Mouse (Mus musculus) limb, embryonic 12.5 days (tissue): ENCODE results near the gene Ptges. TPM values are rescaled to one million over a fixed set of nuclear protein-coding genes. Genes with fewer than 3 reads are reported as not detected.

Experiments used
- ATAC-seq: fragments of 200-750 bp; cut with Nextera tagmentation; 2 replicates; pipeline ENCODE4 v1.8.0; 2017; ENCODE audit warnings: low read depth, moderate TSS enrichment; ENCODE audit not compliant: insufficient number of reproducible peaks, insufficient read depth, low FRiP score, low TSS enrichment
- H3K27ac ChIP-seq: fragments of 300-500 bp; sonication (generic); 2 replicates; pipeline ENCODE4 v1.5.1; 2016; ENCODE audit warnings: mild to moderate bottlenecking, moderate library complexity
- H3K27me3 ChIP-seq: fragments of 300-500 bp; sonication (generic); 2 replicates; pipeline ENCODE4 v1.6.1; 2016; ENCODE audit warnings: mild to moderate bottlenecking, moderate library complexity
- H3K36me3 ChIP-seq: fragments of 300-500 bp; sonication (generic); 2 replicates; pipeline ENCODE4 v1.6.1; 2016; ENCODE audit warnings: mild to moderate bottlenecking, moderate library complexity
- H3K4me1 ChIP-seq: fragments of 300-500 bp; sonication (generic); replicated peaks from 2 replicates; pipeline ENCODE4 v1.6.1; 2016
- H3K4me2 ChIP-seq: fragments of 300-500 bp; sonication (generic); 2 replicates; pipeline ENCODE4 v1.6.1; 2016; ENCODE audit warnings: mild to moderate bottlenecking, moderate library complexity
- H3K4me3 ChIP-seq: fragments of 300-500 bp; sonication (generic); replicated peaks from 2 replicates; pipeline ENCODE4 v1.5.1; 2016; ENCODE audit warnings: mild to moderate bottlenecking
- H3K9ac ChIP-seq: fragments of 300-500 bp; sonication (generic); replicated peaks from 2 replicates; pipeline ENCODE4 v1.6.1; 2016; ENCODE audit warnings: mild to moderate bottlenecking, moderate library complexity
- H3K9me3 ChIP-seq: fragments of 300-500 bp; sonication (generic); 2 replicates; pipeline ENCODE4 v1.6.1; 2016; ENCODE audit warnings: mild to moderate bottlenecking, moderate library complexity
- WGBS: fragments of 180-500 bp; shearing (Covaris S2); methylation state at CpG from one replicate; pipeline ENCODE4 v1.1.7; 2016; 5-methylcytosine and 5-hydroxymethylcytosine counted together
- polyA plus RNA-seq: library from polyadenylated mRNA; unstranded; fragments of >200 nt; fragmentation: Nextera tagmentation; extraction: Ambion mirVana; gene quantifications from 2 replicates; pipeline ENCODE4 v1.2.1, GENCODE M21; 2016

The Ptges gene
- polyA plus RNA-seq, 1 experiment from 2014 or later = 11.5 TPM

DNA sequence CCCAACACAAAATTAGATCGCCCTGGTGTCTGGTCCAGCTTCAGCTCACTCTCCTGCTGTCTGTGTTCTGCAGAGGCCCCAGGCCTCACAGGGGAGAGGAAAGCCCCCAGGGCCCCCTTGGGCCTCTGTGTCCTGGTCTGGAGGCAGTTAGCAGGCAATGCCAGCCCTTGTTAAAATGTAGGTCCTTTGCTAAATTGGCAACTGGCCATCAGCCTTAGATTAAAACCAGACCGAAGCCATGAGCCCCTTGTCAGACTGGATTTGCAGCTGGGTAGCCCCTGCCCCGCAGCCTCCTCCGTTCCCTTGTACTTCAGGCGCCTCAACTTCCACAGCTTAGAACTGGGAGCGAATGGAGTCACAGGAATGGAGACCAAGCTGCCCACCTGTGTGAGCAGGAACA, 57.0 kb downstream of the Ptges start:
- ATAC-seq = peak; percentile 50
- WGBS = 13% methylated on average over 6 of the region's 6 CpGs
- H3K4me1 ChIP-seq = peaks cover 80% of the 10 kb centered on the region
- no peak overlapping the region for H3K4me3 ChIP-seq
- peaks cover 14% of the 10 kb centered on the region for H3K36me3 ChIP-seq
- H3K27ac ChIP-seq = peak overlapping the region; percentile 95
- no peak overlapping the region for H3K9ac ChIP-seq
- H3K9me3 ChIP-seq = no peaks in the 10 kb centered on the region
- no peaks in the 10 kb centered on the region for H3K27me3 ChIP-seq
- peak overlapping the region; percentile 22; the same call in 1 of the 2 replicates for H3K4me2 ChIP-seq

DNA sequence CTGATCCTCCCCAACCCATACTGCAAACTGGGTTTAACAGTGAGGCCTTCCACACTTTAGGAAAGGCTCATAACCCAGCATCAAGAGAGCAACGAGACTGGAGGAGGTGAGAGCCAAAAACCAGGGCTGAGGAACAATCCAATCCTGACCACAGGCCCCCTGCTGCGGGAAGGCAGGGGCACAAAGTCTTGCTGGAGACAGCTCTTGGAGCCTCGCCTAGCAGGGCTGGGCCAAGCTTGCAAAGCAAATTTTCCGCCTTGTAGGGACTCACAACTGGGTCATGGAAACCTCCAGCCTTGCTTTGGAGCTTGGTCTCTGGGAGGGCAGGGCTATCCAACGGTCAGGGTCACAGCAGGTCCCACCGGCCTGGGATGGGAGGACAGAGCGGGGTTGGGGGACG, 58.8 kb downstream of the Ptges start:
- no peaks in the 10 kb centered on the region for H3K27me3 ChIP-seq
- no peak overlapping the region for H3K4me3 ChIP-seq
- 70% methylated on average over 8 of the region's 8 CpGs for WGBS
- H3K9me3 ChIP-seq = no peaks in the 10 kb centered on the region
- peaks cover 14% of the 10 kb centered on the region for H3K36me3 ChIP-seq
- no peak overlapping the region for H3K4me2 ChIP-seq
- H3K27ac ChIP-seq = peak overlapping the region; percentile 82
- H3K4me1 ChIP-seq = peaks cover 78% of the 10 kb centered on the region
- ATAC-seq = no peak
- H3K9ac ChIP-seq = 0 out of 2 replicates have a peak overlapping the region, but pooled peaks have one; percentile 31

DNA sequence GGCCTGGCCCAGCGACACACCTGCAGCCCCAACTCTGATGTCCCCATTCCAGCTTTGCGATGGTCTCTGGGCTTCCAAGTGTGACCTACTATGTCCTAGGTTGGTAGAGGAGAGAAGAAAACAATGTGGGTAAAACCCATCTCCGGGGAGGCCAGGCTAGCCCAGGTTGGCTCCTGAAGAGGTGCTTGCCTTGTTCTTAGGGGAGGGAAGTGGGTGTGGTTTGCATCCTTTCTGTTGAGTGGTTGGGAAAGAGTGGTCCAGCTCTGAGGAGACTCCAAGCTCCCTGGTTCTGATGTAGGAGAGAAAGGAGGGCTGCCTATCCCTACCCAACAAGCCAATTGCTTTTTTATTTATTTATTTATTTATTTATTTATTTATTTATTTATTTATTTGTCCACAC, 64.2 kb downstream of the Ptges start:
- Histone ChIP-seq H3K9me3 (no peaks in the 10 kb centered on the region), H3K4me2 (peak overlapping the region; percentile 65), H3K4me1 (peaks cover 79% of the 10 kb centered on the region), H3K9ac (peak overlapping the region; percentile 53), H3K27me3 (no peaks in the 10 kb centered on the region), H3K4me3 (no peak overlapping the region), H3K27ac (peak overlapping the region; percentile 90), H3K36me3 (peaks cover 14% of the 10 kb centered on the region)
- no peak for ATAC-seq
- WGBS = 39% methylated on average over 3 of the region's 3 CpGs

DNA sequence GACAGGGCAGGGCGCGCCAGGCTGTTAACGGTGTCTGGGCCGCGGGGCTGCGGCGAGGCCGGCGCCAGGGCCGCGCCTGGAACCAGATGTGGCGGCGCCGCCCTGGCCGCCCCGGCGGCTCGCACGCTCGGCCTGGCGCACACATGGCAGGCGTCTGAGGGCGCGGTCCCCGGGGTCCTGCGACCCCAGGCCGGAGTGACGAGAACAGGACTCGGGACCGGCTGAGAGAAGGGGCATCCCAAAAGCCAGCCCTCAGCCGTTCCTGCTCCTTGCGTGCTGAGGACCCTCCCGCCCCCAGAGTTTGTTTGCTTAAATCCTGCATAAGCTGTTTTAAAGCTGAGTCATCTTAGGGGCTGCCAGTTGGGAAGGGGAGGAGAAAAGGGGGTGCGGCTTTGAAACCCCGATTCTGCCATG, 64.7 kb downstream of the Ptges start:
- Histone ChIP-seq H3K9ac (peak overlapping the region; percentile 53), H3K4me3 (peak overlapping the region; percentile 33), H3K4me1 (peaks cover 76% of the 10 kb centered on the region), H3K4me2 (peak overlapping the region; percentile 65), H3K27ac (peak overlapping the region; percentile 90), H3K9me3 (no peaks in the 10 kb centered on the region), H3K36me3 (peaks cover 14% of the 10 kb centered on the region), H3K27me3 (no peaks in the 10 kb centered on the region)
- ATAC-seq = peak; percentile 71
- under 1% methylated on average over 35 of the region's 35 CpGs for WGBS

DNA sequence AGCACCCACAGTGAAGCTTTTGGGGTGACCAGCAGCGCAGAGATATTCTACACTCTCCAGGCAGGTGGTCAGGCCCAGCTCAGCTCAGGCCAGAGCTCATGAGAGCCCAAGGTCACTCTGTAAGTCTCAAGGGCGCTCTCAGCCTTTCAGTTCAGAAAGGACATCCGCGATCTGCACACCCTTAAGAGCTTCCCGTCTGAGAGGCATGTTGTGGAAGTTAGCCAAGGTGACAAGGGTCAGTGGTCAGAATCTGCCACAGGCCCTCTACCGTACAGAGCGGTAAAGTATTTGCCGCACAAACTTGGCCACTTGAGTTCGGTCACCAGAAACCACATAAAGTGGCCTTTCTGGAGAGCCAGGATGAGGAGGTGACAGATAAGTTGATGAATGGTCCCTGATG, 66.1 kb downstream of the Ptges start:
- ATAC-seq = no peak
- Histone ChIP-seq H3K27ac (peak overlapping the region; percentile 90), H3K9ac (no peak overlapping the region)

DNA sequence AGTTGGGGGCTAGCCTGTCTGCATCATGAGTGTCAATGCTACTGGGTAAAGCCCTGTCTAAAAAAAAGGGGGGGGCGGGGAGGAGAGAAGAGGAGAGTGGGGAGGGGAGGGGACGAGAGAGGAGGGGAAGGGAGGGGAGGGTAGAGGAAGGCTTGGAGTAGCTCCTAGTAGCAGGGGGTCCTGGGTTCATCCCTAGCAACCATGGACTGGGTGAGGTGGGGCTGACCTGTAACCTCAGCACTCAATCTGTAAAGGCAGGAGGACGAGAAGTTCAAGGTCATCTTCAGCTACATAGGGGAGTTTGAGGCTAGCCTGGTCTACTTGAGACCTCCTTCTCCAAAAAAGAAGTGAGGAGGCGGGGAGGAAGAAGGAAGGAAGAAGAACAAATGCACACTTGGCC, 67.6 kb downstream of the Ptges start:
- H3K27ac ChIP-seq = peak overlapping the region; percentile 90; the same call in 1 of the 2 replicates

More for the DNA sequence above, 66.1 kb downstream of the Ptges start:
- Histone ChIP-seq H3K36me3 (peaks cover 8% of the 10 kb centered on the region), H3K9me3 (no peaks in the 10 kb centered on the region), H3K4me1 (peaks cover 79% of the 10 kb centered on the region), H3K27me3 (no peaks in the 10 kb centered on the region), H3K4me2 (0 out of 2 replicates have a peak overlapping the region, but pooled peaks have one; percentile 4), H3K4me3 (no peak overlapping the region)
- 39% methylated on average over 9 of the region's 9 CpGs for WGBS

DNA sequence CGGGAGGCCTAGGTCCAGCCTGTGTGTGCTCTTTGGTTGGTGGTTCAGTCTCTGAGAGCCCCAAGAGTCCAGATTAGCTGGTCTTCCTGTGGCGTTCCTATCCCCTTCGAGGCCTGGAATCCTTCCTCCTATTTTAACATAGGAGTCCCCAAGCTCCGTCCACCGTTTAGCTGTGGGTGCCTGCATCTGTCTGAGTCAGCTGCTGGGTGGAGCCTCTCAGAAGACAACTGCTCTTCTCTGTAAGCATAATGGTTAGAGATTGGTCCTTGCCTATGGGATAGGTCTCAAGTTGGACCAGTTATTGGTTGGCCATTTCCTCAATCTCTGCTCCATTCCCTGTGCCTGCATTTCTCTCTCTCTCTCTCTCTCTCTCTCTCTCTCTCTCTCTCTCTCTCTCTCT, 69.9 kb downstream of the Ptges start:
- Histone ChIP-seq H3K36me3 (peaks cover 4% of the 10 kb centered on the region; the same call in 1 of the 2 replicates), H3K4me2 (0 out of 2 replicates have a peak overlapping the region, but pooled peaks have one; percentile 8), H3K9me3 (no peaks in the 10 kb centered on the region), H3K27me3 (no peaks in the 10 kb centered on the region), H3K27ac (peak overlapping the region; percentile 84; the same call in 1 of the 2 replicates), H3K9ac (no peak overlapping the region; the same call in 1 of the 2 replicates), H3K4me3 (no peak overlapping the region), H3K4me1 (peaks cover 93% of the 10 kb centered on the region)
- no peak for ATAC-seq
- 75% methylated on average over 5 of the region's 5 CpGs for WGBS

More for the DNA sequence above, 67.6 kb downstream of the Ptges start:
- Histone ChIP-seq H3K4me1 (peaks cover 89% of the 10 kb centered on the region), H3K27me3 (no peaks in the 10 kb centered on the region), H3K4me2 (no peak overlapping the region), H3K4me3 (no peak overlapping the region), H3K36me3 (peaks cover 4% of the 10 kb centered on the region; the same call in 1 of the 2 replicates), H3K9me3 (no peaks in the 10 kb centered on the region), H3K9ac (no peak overlapping the region)
- WGBS = 74% methylated on average over 4 of the region's 4 CpGs
- no peak for ATAC-seq

DNA sequence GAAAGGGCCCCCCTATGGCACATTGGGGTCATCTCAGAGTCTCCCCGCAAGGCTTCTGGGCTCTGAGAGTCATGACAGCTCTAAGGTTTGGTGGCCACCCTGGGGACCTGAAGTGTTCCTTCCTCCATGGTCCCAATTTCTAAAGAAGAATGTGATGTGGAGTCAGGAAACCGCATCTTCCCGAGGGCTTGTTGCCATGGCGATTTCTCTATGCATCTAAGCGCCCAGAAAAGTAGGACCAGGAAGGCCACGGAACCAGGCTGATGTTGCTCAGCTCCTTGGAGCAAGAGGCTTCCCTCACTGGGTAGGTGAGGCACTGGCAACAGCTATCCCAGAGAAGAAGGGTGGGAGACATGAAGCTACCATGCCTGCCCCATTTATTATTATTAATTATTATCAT, 72.6 kb downstream of the Ptges start:
- Histone ChIP-seq H3K9me3 (no peaks in the 10 kb centered on the region), H3K4me2 (no peak overlapping the region), H3K27me3 (no peaks in the 10 kb centered on the region), H3K4me1 (peaks cover 93% of the 10 kb centered on the region), H3K4me3 (no peak overlapping the region), H3K27ac (no peak overlapping the region; the same call in 1 of the 2 replicates), H3K36me3 (peaks cover 4% of the 10 kb centered on the region; the same call in 1 of the 2 replicates), H3K9ac (no peak overlapping the region)
- no peak for ATAC-seq
- WGBS = 77% methylated on average over 6 of the region's 6 CpGs

DNA sequence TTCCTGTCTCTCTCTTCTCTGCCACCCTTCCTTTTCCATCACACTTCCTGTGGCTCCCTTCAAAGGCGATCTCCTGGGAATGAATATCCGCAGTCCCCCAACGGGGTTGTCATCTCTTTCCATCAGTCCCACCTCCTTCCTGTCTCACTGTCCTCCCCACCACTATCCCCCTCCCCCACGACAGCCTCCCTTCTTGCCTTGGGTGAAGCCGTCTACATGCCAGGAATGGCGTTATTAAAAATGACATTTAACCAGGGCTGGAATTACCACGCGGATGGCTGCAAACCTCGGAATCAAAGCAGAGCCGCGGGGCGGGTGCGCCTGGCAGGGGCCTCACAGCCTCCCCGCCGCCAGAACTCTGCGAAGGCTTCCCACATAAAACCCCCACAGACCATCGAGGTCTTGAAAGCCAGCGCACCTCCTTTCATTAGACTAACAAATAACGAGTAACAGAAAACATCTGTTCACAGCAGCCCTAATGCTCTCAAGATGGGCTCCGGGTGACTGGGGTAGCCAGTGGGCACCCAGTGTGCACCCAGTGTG, 76.8 kb downstream of the Ptges start:
- no peak overlapping the region; the same call in 1 of the 2 replicates for H3K9ac ChIP-seq
- peaks cover 95% of the 10 kb centered on the region for H3K4me1 ChIP-seq
- peak overlapping the region; percentile 48 for H3K4me2 ChIP-seq

DNA sequence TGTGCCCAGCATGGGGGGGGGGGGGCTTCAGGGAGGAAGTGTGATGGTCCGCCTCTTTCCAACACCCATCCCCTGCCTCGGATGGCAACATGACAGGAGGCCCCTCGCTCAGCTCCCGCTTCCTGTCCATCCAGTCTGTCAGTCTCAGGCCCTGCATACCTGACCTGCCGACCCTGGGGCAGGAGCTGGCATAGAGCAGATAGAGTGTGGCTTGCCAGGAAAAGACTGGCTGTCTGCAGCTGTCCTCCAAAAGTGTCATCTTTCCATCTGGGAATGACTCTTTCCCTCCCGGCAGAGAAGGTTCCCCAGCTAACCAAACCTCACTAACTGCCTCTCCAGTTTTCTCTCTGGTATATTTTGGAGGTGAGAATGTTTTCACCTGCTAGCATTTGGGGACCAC, 79.1 kb downstream of the Ptges start:
- Histone ChIP-seq H3K27ac (peak overlapping the region; percentile 93), H3K27me3 (no peaks in the 10 kb centered on the region; the same call in 1 of the 2 replicates), H3K4me2 (peak overlapping the region; percentile 48), H3K4me1 (peaks cover 94% of the 10 kb centered on the region), H3K36me3 (peaks cover 6% of the 10 kb centered on the region), H3K9ac (peak overlapping the region; percentile 42; the same call in 1 of the 2 replicates), H3K9me3 (no peaks in the 10 kb centered on the region), H3K4me3 (peak overlapping the region; percentile 12; the same call in 1 of the 2 replicates)
- no peak for ATAC-seq
- 10% methylated on average over 6 of the region's 6 CpGs for WGBS

More for the DNA sequence above, 76.8 kb downstream of the Ptges start:
- Histone ChIP-seq H3K27me3 (no peaks in the 10 kb centered on the region), H3K36me3 (peaks cover 6% of the 10 kb centered on the region), H3K4me3 (peak overlapping the region; percentile 22), H3K9me3 (no peaks in the 10 kb centered on the region), H3K27ac (peak overlapping the region; percentile 93)
- 7% methylated on average over 20 of the region's 20 CpGs for WGBS
- ATAC-seq = no peak

DNA sequence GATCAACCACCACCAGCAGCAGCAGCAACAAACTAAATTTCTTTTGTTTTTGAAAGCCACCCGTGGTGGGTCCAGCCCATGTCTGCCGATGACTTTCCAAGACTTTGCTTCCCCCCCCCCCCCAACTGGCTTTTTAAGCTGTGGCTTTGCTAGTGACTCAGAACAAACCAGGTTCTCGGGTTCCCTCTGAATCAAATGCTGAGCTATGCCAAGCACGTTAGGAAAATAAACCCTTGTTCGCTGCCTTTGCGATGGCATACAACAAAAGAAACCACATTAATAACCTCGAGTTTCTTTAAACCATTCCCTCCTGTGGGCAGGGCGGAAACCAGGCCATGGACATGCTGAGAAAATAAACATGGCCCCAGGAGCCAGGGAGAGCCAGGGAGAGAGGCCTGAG, 81.5 kb downstream of the Ptges start:
- Histone ChIP-seq H3K27me3 (no peaks in the 10 kb centered on the region; the same call in 1 of the 2 replicates), H3K4me1 (peaks cover 82% of the 10 kb centered on the region), H3K9me3 (no peaks in the 10 kb centered on the region), H3K4me2 (peak overlapping the region; percentile 67), H3K36me3 (peaks cover 6% of the 10 kb centered on the region), H3K27ac (peak overlapping the region; percentile 94), H3K9ac (no peak overlapping the region), H3K4me3 (peak overlapping the region; percentile 97)
- ATAC-seq = no peak
- 51% methylated on average over 8 of the region's 8 CpGs for WGBS
